Mouse (Mus musculus) layer of hippocampus, adult 9-10 months (tissue): ENCODE measurements around the gene Xrn2.
"Not testable (repeated sequence)": the region's sequence is repeated elsewhere in the genome, so short reads cannot be mapped to it uniquely, and the experiment has no call there.

ENCODE experiments used
- DNase-seq: peaks from one replicate; pipeline ENCODE4 v3.0.0; 2022; ENCODE audit warnings: low spot score

Xrn2 gene

DNA sequence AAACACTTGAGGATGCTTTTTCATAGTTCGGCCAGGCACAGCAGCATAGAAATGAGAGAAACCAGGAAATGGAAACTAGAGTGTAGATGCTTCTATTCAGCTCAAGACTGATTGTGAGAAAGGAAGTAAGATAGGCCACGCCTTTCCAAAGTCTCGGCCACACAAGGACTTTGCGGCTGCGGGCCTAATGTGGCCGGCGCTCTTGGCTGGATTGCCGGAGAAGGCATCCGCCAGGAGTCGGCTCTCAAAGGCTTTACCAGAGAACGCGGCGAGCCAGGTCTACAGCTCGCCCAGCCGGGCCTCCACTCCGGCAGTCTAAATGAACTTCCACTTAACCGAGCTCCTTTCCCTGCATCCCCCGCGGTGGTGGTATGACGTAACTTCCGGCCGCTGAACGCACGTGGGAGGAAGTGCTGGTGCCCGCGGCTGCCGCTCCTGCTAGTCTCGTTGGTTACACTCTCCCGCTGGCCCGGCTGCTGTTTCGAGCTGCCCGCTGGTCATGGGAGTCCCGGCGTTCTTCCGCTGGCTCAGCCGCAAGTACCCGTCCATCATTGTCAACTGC lies at the start of gene Xrn2:
Xrn2 (plus strand) TSS at position 374 of the 562 bp plus-strand sequence.
- peak; percentile 92 for DNase-seq

DNA sequence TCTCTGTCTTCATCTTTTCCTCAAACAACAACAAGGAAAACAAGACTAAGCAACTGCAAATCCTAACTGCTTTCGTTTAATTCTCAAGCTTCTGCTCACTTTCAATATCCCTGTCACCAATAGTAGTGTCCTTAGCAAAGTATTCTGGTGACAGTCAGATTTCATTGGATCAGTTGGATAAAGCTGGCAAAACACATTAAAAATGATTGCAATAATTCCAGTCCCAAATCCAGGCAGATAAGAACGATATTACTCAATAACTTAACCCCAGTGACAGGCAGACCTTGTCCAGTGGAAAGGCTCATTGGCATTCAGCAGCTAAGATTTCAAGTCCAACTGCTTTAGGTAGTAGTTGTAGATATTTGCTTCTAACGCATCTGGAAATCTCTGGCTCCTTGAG lies 37.8 kb upstream of the Xrn2 start:
- DNase-seq = no peak

DNA sequence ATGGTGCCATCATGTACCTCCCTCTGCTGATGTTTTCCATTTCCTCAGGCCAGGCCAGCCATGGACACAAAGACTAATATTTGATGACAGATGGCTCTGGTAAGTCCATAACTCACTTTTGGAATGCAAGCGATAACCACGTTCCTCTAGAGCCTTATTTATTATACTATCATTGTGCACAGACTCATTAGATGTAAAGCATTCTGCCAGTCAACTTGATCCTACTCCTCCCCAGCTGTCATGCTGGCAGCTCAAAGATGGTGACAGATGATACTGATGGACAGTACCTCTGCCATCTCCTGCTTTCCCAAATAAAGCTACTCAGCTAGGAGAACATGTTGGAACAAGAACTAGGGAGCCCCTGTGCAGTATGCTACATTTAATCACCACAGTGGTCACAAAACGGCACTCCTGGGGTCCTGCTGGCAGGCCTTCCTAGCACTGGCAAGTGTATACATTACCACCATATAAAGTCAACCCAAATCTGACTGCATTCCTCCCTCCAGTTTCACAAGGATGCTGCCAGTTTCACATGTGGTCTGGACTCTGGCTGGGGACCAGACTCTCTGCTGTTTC lies 37.3 kb upstream of the Xrn2 start:
- DNase-seq = no peak

DNA sequence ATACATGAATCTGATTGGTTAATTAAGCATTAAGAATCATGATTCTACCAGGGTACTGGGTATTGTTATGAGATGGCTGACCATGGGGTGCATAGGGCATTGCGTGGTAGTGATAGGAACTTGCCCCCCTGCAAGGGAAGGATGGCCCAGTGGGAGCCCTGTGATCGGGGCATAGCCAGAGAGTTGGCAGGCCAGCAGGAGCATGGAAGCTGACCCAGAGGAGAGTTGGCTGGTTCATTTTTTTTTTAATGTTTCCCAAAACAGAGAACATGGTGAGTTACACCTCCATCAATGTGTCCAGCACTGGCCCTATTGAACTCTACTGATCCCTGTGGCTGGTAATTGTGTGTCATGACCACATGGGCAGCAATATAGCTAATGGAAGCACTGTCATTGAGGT lies 30.0 kb upstream of the Xrn2 start:
- no peak for DNase-seq

DNA sequence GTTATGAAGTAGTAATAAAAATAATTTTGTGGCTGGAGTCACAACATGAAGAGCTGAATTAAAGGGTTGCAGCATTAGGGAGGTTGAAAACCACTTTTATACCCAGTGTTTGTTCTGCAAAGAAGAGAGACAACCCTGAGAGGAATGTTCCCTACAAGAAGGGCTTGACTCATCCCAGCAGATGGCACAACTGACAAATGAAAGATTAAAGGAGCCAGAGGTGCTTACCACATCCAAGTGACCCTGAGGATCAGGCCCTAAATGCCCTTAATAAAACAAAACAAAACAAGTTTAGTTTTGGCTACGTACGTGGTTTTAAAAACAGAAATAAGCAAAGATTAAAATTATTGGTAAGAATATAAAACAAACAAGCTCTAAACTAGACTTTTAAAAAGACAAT lies 28.0 kb upstream of the Xrn2 start:
- DNase-seq = no peak

DNA sequence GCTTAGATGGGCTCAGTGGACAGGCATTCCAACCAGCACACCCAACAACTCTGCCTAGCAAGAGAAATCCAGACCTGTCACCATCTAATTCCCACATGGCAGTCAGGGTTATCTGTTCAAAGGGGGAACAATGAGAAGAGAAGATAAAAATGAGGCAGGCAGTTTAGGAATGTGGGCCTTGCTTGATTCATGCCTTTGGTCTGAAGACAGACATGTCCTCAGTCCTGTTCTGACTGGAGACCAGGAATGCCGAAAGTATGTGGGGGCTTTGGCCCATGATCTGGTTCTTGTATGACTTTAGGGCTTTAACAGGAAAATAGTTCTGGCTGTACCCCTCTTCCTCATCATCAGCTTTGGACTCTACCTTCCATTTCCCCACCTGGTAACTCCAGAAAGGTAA lies 27.0 kb upstream of the Xrn2 start:
- DNase-seq = no peak

DNA sequence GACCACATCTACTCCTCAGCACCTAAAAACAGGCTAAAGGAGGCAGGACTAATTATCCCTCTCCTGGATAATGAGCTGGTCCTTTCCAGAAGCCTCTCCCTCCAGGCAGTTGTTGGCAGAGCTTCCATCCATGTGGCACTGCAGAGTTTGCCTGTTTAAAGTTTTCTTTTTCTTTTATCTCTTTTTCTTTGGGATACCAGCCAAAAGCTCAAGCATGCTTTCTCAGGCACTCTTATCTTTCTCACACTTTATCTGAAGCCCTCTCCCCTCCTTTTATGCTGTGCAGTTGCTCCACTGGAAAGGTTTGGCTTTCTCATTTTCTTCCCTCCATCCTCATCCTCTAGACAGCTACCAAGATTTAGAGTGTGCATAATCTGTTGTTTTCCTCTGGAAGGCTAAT lies 26.4 kb upstream of the Xrn2 start:
- no peak for DNase-seq

DNA sequence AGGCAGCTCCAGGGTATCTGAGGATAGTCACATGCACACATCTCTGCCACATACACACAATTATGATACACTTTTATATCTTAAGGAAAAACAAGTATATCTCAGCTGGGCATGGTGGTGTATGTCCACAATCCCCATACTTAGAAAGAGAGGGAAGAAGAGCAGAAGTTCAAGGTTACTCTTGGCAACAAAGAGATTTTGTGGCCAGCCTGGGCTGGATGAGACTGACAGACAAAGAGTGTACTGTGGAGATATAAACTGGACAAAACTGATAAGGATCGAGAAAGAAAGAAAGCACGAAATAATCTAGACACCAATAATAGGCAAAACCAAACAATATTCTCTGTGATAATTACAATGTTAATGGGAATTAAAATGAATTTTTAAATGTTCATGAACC lies 5.5 kb upstream of the Xrn2 start:
- no peak for DNase-seq

DNA sequence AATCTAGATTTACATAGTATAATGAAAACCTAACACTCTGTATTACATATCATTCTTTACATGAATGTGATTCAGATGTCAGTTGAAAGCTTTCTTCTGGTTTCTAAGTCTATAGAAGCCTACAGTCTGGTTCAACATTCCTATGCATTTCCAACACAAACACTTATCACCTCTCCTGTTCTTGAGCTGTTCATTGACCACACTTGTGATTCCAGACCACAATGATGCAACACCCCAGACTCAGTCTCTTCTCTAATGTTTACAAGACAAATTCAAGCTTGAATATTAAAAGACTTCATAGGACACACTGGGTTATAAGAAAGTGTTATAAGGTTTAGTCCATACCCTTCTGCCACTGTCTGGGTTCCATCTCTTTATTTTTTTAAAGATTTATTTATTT lies 3.7 kb upstream of the Xrn2 start:
- DNase-seq = no peak

DNA sequence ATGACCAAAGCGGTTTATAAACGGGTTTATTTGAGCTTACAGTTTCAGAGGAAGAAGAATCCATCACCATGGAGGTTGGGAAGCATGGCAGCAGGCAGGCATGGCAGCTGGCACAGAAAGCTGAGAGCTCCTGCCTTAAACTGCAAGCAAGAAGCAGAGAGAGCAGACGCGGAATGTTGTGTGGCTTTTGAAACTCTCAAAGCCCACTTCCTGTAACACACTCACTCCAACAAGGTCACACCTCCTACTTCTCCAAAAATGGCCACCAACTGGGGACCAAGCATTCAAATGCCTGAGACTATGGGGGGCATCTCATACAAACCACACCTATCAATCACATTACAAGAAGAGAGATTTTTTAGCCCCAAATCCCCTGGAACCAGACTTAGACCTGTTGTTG lies 2.7 kb upstream of the Xrn2 start:
- no peak for DNase-seq

DNA sequence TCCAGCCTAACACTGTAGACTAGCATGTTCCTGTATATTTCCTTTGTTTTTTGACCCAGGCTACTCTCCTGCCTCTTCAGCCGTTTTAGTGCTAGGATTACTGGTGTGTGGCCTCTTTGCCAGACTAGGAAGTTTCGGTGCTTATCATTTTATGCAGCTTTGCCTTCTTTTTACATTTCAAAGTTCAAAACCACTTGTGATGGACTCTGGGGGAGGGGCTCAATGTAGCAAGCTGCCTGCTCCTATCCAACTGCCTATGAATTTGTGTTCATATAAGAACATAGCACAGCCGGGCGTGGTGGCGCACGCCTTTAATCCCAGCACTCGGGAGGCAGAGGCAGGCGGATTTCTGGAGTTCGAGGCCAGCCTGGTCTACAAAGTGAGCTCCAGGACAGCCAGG lies 1.8 kb upstream of the Xrn2 start:
- no peak for DNase-seq

DNA sequence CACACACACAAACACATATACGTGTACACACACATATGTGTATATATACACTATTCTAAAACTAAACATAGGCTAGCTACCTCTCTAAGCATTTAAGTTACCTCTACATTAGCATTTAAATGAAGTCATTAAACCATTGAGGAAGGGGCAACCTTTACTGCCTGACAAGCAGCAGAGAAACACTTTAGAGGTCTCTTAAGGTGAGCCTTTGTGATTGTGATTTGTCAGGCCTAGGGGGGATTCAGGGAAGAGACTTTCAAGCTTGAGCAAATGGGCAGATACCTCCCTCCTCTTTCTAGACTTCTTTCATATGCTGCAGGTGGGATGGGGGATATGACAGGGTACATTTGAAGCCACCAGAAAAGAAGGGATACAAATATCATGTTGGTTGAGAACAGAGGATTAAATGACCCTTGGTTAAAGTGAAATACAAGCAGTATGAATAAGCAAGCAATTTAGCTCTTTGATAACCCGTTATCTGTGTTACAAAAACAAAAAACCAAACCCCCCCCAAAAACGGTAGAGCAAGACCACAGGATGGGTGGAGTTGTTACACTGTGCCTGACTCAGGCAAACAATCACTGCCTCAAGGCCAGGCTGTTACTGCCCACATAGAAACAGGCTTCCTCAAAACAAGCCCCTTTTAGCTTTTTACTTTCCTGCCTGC lies 1.2 kb upstream of the Xrn2 start:
- no peak for DNase-seq

DNA sequence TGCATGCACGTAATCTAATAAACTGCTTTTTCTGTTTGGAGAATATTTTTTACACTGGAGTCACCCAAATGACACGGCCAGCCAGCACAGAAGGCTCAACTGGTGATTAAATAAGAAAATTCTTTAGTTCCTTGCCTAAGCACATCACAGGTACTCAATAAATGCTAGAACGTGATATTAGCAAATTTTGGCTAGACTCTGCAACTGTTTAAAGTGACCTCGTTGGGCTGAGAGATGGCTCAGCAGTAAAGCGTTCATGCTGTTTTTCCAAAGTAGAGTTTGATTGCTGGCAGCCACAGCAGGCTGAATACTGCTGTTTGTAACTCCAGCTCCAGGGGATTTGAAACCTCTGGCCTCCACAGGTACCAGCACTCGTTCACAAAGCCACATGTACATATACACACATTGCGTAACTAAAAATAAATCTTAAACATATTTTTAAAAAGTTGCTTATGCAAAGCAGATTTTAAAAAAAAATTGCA lies 614 bp upstream of the Xrn2 start:
- no peak for DNase-seq

DNA sequence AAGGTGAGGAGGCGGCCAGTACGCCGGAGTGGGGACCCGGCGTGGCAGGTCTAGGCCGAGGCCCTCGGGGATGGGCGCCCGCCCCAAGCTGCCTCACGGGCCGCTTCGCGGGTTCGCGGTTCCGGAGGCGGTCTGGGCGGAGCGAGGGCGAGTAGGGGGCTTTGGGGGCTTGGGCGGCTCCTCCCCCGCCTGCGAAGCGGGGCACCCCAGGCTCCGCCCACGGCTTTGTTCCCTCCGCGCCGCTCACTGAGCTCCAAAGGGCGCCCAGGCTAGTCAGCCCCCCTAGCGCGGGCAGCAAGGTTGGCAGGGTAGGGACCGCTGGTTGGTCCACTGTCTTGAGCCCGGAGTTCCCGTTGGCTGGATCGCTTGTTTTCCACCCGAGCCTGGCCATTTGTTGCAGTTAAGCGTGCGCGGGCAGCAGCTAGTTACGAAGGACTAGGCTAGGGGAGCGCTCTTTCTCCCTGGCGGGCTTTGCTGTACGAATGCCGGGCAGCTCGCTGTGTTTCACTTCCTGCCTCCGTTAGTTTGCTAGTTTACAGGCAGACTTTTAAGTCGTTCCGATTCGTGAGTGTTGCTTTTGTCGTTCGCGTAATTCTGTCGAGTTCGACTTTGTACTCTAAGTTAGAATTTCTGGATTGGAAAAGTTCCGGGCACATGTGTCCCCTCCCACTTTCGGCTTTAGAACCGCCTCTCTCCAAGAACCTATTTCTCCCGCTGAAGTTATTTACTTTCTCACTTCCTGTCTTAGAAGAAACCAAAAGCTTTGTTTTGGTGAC lies 586 bp downstream of the Xrn2 start:
- peak; percentile 22 for DNase-seq

DNA sequence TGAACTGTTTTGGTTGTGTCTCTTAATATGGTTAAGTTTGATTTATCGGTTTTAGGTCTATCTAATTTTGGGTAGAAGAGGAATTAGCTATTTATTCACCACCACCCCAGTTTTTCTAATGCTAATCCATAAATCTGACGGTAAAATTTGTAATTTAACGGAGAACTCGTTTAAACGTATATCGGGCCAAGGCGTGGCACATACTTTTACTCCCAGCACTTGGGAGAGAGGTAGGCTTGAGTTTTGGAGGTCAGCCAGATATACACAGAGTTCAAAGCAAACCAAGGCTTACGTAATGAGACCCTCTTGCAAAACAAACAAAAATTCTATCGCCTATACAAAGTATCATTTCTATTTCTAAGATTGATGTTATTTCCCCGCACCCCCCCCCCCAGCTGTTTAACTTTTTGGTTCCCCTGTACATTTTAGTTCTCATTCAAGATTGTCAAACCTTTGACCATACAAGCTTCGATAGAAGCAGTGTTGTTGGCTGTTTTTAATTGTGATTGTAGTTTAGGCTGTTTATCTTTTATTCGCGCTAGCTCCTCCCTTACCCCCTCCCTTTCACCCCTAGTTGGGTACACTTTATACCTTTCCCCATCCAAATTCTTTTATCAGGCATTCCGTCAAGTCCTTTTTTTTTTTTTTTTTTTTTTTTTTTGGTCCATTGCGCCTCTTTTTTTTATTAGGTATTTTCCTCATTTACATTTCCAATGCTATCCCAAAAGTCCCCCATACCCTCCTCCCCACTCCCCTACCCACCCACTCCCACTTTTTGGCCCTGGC lies 1.5 kb downstream of the Xrn2 start:
- no peak for DNase-seq

DNA sequence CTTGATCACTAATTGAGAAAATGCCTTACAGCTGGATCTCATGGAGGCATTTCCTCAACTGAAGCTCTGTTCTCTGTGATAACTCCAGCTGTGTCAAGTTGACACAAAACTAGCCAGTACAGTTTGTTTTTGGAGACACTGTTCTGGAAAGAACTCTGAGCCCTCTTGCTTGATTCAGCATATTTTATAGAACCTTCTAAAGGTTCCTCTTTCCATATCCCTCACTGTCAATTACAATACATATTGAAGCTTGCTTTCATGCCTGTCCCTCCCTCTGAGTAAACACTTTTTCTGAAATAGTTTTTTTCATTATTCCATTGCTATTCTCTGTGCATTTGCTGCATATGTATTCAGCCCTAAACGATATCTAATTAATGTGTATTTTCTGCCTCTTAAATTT lies 9.2 kb downstream of the Xrn2 start:
- DNase-seq = not testable (repeated sequence)

DNA sequence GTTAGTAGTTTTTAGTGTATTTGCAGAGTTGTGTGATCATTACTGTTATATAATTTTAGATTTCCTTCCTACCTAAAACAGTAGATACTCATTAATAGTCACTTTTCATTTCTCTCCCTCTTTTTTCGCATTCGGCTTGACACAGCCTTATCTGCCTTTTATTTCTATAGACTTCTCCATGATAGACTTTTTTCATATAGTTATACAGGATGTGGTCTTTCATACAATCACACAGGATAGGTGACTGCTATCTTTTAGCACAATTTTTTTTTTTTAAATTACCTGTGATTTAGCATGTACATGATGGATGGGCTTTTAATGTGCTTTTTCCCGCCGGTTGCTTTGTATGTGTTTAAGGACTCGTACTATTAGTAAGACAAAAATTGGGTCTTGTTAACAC lies 10.3 kb downstream of the Xrn2 start:
- no peak for DNase-seq

DNA sequence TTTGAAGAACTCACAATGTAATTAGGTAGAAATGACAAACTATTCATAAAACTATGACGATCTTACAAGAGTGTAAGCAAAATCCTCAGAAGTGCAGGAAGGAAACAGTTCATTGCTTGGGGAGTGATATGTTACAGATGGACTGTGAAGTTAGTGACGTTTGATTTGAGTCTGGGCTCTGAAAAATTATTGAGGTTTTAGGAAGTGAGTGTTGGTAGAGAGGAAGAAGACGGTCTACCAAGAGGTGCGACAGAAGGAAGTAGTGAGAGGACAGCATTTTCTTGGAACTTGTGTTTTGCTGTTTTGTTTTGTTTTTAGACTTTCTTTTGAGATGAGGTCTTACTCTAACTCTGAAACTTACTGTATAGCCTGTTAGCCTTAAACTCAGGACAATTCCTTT lies 10.8 kb downstream of the Xrn2 start:
- no peak for DNase-seq

DNA sequence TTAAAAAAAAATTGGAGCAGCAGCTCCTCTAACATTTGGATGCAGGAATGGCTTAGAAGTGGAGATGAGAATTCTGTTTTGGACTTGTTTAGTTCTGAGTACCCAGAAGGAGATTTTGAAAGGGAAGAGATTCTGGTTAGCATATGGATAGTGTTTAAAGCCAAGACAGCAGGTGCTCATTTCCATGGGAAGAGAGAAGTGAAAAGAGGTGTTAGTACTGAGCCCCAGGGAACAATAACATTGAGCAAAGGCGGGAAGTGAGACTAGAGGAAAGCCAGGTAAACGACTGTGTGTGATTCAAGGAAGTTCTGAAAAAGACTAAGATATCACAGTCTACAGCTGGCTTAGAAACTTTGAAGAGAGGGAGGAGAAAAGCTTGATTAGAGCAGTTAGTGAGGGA lies 20.3 kb downstream of the Xrn2 start:
- DNase-seq = no peak

DNA sequence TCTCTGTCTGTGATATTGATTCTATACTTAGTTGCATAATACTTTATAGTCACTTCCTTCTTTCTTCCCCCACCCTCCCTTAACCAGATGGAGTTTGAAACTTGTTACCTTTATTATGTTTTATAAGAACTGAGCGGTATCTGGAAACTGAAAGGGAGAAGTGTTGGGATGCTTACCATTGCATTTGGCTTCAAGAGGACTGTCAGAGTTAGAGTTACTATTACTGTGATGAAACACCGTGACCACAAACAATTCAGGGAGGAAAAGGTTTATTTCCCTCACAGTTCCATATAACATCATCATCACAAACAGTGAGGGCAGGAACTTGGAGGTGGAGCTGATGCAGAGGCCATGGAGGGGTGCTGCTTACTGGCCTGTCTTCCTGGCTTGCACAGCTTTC lies 23.1 kb downstream of the Xrn2 start:
- DNase-seq = no peak

DNA sequence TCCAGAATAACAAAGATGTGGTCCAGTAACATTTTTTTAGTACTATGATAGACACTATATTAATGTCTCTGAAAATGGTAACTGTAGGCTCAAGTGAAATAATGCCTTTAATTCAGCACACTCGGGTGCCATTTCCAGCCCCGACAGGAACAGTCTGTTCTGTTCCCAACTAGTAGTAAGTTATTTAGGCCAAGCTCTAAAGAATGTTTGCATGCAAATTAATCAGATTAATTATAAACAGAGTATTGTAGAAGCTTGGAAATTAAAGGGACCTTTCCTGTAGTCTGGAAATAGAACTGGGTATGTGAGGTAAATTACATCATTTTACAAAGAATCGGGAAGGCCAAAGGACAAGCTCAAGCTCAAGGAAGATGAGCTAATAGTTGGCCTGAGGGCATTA lies 34.3 kb downstream of the Xrn2 start:
- no peak for DNase-seq

DNA sequence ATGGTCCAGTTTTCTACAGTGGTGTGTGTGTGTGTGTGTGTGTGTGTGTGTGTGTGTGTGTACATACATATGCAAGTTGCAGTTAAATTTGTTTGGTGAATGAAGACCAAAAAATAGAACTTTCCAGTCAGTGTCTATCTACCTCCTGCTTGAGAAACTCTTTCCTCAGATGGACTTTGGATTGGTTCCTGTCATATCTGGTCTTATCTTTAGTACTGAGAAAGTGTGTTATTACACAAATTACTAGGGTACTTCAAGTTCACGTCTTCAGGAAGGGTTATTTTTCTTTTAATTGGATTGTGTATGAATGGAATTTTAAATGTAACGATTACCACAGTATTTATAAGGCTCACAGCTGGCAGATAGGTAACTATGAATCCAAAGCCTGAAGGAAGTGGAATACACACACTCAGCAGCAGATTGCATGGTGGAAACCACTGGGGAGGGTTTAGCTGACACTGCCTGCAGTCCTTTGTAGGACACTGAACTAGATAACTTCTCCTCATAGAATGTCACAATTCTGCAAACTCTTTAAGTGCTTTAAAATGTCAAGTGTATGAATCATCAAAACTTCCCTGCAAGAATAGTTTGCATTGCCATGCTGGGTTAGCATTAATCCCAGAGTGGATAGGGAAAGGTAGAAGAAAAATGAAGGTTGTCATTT lies 40.6 kb downstream of the Xrn2 start:
- no peak for DNase-seq
